Mouse (Mus musculus) testis, adult 2 months (tissue): ENCODE data around the gene Smim14.

Experiments used
- CTCF ChIP-seq: fragments of 200-500 bp; IDR thresholded peaks from 2 replicates; pipeline ENCODE4 v1.5.1; 2012; ENCODE audit warnings: low read depth, mild to moderate bottlenecking, inconsistent platforms, low read length, moderate library complexity; ENCODE audit not compliant: control insufficient read depth, insufficient read depth, insufficient replicate concordance
- POLR2A ChIP-seq: fragments of 200-500 bp; IDR thresholded peaks from 2 replicates; pipeline ENCODE4 v1.6.1; 2012; ENCODE audit warnings: low read depth, mild to moderate bottlenecking, inconsistent platforms, low read length, moderate library complexity; ENCODE audit not compliant: control insufficient read depth

GRCm38 (mm10) chr5:65538829-65539228 is 1.8 kb upstream of the Smim14 start:
- TF ChIP-seq POLR2A: no peak
- TF ChIP-seq CTCF: no peak
